ENCODE assay signal across 9 mouse cellular contexts in genomic region chr16:13416465-13416864, GRCm38 (mm10).
DNase-seq lines count a peak whose midpoint lies in the region; ATAC-seq and TF ChIP-seq lines count a peak whose summit lies in the region.
"Had no signal": no experiment of that assay in that cellular context is flagged by ENCODE, and none has a peak within 500 bp of the region (broad histone marks: within the 10 kb centered on the region; RNA-seq: fewer than 3 reads in every experiment).

No protein-coding gene starts in this region.

- H3K27ac ChIP-seq in gastrocnemius, adult 2 months, result peak overlapping the region; percentile 28; the same call in 1 of the 2 replicates
- H3K27ac ChIP-seq in midbrain, embryonic 13.5 days, result no peak overlapping the region

- H3K27me3 ChIP-seq in midbrain, embryonic 13.5 days, result no peaks in the 10 kb centered on the region

- intact Hi-C loops in gastrocnemius, adult 2 months (cut with DNase I), result no loop called here
- intact Hi-C loops in gastrocnemius, postnatal 36 days (cut with DNase I), result no loop called here
- intact Hi-C loops in left cerebral cortex, postnatal 36 days (cut with DNase I), result no loop called here

- DNase-seq in gastrocnemius, adult 2 months, result peak; percentile 34
- no peak for DNase-seq in gastrocnemius, postnatal 36 days
- DNase-seq in ES-CJ7 (ENCODE audit: low read depth, low spot score), result peak; percentile 38
- peak; percentile 46 to 62 for DNase-seq in frontal cortex, adult 2 months (ENCODE audit: extremely low spot score in 1 of 2, low spot score in 1 of 2)
- DNase-seq in left cerebral cortex, postnatal 36 days (ENCODE audit: low spot score in 2 of 2), result peak; percentile 40 to 54
- no peak for DNase-seq in thymus, adult 18-20 months
- DNase-seq in adrenal gland, postnatal 4 days (ENCODE audit: low spot score in 2 of 2), result no peak
- DNase-seq: thymus, adult 2 months had no signal

- H3K9ac ChIP-seq in midbrain, embryonic 13.5 days (replicated peaks), result no peak overlapping the region

- H3K4me2 ChIP-seq in midbrain, embryonic 13.5 days (replicated peaks), result no peak overlapping the region

- no peaks in the 10 kb centered on the region for H3K9me3 ChIP-seq in midbrain, embryonic 13.5 days

- TF ChIP-seq CTCF in gastrocnemius, adult 2 months (IDR thresholded peaks at IDR 0.05), result no peak

- 79% methylated on average over 10 of the region's 10 CpGs for WGBS in midbrain, embryonic 13.5 days

- H3K36me3 ChIP-seq in midbrain, embryonic 13.5 days, result peaks cover 23% of the 10 kb centered on the region

- no peak for ATAC-seq in midbrain, embryonic 13.5 days

- no peaks in the 10 kb centered on the region for H3K4me1 ChIP-seq in midbrain, embryonic 13.5 days (replicated peaks)

- no peak overlapping the region for H3K4me3 ChIP-seq in gastrocnemius, adult 2 months
- H3K4me3 ChIP-seq in midbrain, embryonic 13.5 days (replicated peaks), result no peak overlapping the region

Comparison
In these comparisons a context has a peak if more than half of its experiments do, and no peak if none do; other contexts are left out.
1. DNase-seq: peak in gastrocnemius, adult 2 months (single experiment), ES-CJ7 (single experiment), frontal cortex, adult 2 months (2 of 2) and left cerebral cortex, postnatal 36 days (2 of 2); none in gastrocnemius, postnatal 36 days (0 of 2), thymus, adult 18-20 months (0 of 2) and adrenal gland, postnatal 4 days (0 of 2).